Mouse (Mus musculus): Measurements from ENCODE around the gene Dab1.

The Dab1 gene

DNA sequence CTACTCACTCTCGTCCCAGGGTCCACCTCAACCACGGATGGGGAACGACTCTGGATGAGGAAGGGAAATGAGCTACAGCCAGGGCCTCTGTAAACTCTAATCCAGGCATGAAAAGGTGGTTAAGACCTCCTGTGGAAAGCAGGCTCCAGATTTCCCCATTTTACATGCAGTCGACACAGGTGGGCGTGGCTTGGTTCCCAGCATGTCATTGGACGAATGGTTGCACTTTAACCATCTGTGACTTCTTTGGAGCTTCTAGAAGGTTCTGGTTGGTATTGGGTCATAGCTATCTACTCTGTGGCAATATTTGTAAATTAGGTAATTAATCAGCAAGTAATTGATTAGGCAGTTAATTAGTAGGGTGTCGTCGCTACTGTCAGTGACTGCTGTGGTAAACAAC, 752.0 kb downstream of the Dab1 start:
- DNase-seq (ENCODE audit: low spot score), result no peak

DNA sequence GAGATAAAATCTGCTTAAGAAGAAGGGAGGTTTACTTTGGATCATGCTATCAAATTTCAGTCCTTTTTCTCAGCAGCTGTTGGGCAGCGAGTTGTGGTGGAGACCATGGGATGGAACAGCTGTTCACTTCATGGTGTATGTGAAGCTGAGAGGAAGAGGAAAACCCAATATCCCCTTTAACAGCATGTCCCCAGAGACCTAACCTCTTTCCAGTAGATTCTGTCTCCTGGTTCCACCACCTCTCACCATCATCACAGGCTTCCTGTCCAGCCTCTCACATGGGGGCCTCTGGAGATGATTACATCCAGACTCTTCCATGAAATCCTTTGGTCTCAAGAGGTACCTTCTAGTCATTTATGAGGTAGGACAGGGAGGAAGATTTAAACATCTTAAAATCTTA, 755.0 kb downstream of the Dab1 start:
- no peak for DNase-seq (ENCODE audit: low spot score)

- DNase-seq (ENCODE audit: low spot score), result no peak
Observed at GRCm38 (mm10) chr4:104384704-104385103, 765.5 kb downstream of the Dab1 start.

DNA sequence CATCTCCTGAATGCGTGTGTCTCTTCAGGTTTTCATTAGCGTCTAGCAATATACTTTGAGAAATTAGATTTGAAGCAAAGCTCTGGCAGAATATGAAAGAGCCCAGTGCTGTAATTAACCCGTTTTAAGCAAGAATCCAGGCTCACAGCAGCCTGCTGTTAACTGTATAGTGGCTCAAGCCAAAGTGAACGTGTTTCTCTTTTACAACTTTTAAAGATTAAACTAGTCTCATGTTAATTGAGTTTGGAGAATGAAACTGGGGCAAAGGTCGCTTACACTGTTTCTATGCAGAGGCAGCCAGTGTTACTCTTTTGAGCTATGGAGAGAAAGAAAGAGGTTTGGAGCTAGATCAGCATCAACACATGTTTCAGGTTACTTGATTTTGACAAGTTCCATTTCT, 766.1 kb downstream of the Dab1 start:
- DNase-seq (ENCODE audit: low spot score), result no peak

DNA sequence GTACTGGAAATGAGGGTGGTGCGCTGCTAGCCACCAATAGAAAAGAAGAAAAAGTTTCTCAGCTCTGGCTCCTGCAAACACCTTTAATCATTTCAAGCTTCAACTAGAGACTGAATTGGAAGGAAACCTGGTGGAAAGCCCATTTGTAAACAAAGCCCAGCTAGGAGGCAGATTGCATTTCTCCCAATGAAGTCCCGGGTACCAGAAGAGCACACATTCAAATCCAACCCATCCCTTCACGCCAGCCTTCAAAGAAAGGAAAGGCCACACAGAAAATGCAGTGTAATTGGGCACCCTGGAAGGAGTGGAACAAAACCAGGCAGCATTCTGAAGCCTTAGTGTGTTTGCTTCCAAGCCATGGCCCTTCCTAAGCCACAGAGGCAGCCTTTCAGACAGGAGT, 776.4 kb downstream of the Dab1 start:
- no peak for DNase-seq (ENCODE audit: low spot score)

DNA sequence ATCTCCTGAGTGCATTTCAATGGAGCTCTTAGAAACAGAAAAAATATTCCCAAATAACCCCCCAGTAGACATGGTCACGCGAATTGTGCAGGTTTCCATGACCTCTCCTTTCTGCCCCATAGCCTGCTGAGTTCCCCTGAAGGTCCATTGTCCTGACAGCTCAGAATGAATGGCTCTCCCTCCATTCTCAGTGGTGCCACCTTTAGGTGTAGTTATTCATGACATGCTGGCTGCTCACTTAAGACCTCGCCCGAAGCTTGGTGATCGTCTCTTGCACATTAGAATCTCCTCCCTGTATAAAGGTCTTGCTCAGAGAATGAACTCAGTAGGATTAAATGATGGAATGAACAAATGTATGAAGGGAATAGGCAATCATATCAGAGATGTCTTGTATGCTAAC, 776.9 kb downstream of the Dab1 start:
- no peak for DNase-seq (ENCODE audit: low spot score)

DNA sequence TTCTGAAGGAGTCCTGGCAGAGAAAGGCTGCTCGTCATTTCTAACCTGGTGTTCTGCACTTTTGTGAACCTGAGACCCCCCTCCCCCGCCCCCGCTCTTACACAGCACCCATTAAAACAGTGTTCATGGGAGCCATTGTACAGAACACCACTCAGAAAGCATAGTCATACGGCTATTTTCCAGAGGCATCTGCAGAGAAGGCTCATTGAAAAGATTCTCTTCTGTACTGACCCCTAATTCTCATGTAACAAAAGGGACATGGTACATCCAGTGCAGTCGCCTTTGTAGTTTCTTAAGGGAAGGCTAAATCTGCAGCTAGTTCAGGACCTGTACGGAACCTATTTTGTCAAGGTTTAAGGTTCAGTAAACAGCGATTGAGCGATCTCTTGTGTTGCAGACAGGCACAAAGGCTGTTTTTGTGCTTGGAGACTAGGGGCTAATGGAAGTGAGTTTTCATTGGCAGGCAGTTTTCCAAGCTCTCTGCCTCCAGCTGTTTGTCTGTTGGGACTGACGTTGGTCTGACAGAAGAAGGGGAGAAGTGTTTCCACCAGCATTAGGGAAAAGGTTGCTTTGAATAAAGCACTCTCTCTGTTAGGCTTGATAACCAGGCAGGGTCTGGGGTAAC, 780.1 kb downstream of the Dab1 start:
- no peak for DNase-seq (ENCODE audit: low spot score)

GRCm38 (mm10) chr4:104404099-104404498, 784.9 kb downstream of the Dab1 start:
- DNase-seq (ENCODE audit: low spot score), result no peak

DNA sequence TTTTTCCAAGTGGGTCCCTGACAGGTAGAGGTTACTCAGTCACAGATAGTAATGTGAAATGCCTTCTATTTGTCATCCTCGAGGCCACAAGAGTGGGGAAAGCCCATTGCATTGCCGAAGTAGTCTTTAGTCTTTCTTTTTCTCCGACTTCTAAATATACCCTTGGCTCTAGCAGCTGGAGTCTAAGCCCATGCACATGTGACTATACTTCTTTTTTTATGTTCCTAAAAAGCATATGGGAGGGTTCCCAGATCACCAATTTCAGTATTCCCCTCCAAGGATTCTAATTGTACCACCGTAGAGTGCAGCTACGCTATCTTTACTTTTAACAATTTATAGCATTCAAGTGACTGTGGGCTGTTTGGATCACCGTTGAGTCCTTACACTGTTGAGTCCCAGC, 791.8 kb downstream of the Dab1 start:
- DNase-seq (ENCODE audit: low spot score), result no peak

DNA sequence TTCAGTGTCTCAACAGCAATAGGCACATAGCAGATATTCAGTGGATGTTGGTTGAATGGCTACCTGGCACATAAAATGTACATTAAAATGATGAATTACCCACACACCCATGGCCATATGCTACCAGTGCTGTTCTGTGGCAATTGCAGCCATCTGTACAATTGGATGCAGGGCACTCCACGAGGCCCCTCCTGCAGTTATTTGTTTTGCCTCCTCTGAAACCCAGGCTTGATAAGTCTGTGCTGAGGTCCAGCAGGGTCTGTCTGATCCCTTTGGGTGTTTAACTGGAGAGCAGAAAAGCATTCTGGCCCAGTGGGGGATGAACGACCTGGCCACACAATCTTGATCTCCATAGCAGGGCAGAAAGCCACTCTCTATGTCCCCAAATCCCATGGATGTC, 796.3 kb downstream of the Dab1 start:
- DNase-seq (ENCODE audit: low spot score), result no peak

DNA sequence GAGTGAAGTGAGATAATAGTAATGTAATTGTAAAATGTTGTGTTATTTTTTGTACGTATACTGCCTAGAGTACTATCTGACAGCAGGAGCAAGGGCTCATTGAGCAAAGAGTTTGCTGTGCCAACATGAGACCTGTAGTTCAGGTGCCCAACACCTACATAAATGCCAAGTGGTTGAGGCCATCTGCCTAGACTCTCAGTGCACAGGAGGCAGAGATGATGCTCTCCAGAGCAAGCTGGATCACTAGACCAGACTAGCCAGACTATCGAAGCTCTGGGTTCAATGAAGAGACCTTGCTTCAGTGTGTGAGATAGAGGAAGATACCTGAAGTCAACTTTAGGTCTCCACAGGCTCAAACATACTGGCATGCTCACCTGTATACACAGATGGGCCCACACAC, 799.2 kb downstream of the Dab1 start:
- no peak for DNase-seq (ENCODE audit: low spot score)

DNA sequence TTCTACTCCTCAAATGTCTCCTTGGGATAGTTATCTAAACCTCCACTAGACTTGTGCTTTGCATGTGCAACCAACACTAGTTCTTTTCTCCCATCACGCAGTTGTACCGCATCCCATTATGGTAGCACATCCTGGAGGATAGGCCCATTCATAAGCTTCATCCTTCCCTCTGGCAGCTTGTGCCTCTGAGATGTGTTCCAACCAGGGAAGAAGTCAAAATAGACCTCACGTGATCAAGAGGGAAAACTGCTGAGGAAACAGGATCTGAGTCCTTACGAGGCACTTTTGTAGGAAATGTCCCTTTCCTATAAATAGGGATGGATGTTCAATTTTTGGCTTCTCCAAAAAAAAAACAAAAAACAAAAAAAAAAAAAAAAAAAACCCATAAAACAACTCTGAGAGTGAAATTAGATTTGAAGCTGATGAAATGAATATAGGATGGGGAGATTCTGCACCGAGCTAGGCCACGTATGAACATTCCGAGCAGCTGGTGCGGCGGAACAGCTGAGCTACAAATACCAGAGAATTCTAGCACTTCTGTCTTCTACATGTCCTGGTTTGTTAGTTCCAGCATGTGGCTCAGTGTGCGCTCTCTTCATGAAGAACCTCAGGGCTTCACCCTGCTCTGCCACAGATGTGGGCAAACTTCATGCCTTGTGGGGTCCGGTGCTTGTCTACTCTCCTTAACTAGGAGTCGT, 802.0 kb downstream of the Dab1 start:
- DNase-seq (ENCODE audit: low spot score), result no peak

GRCm38 (mm10) chr4:104429127-104429526, 810.0 kb downstream of the Dab1 start:
- DNase-seq (ENCODE audit: low spot score), result no peak

DNA sequence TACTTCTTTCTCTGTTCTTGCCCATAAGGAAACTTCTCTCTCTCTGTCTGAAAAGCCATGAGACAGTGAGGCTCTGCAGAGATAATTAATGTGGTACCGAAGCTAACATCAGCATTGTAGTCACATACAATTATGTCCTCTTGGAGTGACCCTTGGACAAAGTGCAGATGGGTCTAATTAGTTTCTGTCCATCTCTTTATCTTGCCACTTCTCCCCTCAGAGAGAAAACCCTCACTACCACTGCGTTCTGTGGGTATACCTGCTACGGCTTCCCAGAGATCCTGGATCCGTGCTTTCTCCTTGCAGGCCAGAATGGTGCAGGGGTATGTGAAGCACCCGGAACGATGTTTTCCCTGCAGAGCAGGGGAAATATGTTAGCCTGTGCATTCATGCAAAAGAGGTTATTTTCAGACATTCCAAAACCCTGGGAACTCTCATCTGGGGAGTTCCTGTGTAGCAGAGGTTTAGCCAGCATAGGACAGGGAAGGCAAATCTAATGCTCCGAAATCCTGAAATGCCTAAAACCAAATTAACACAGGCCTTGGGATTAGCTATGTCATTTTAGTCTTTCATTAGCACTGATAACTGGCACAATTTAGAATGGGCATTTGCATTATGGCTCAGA, 812.2 kb downstream of the Dab1 start:
- DNase-seq (ENCODE audit: low spot score), result no peak

DNA sequence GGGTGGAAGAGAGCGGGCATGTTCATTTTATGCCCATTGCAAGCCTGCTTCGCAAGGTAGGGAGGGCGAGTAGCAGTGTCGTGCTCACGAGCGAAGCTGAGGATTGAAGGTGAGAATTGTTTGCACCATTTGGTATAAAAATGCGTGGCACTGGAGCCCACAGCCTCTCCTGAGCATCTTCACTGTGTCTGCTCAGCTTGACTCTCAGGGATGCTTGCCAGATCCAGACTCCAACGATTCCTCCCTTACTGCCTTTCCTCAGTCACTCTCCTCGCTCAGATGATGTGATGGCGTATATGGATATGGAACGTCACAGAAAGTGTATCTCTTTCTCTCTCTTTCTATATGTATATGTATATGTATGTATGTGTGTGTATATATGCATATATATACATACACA, 813.0 kb downstream of the Dab1 start:
- no peak for DNase-seq (ENCODE audit: low spot score)

DNA sequence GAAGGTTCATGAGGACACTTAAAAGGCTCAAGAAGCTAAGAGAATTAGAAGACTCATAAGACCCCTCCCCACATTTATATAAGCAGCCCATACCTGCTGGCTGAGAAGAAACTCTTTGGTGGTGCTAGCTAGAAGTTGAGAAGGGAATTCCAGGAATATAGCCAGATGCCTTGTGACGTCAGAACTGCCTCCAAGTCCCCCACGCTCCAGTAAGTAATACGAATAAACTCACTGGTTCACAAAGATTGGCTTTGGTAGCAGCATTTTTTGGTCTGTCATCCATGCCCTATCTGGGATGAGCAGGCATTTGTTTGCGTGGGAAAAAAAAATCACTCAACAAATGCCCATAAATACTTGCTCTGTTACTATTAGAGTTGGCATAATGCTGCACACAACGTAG, 816.6 kb downstream of the Dab1 start:
- DNase-seq (ENCODE audit: low spot score), result no peak

GRCm38 (mm10) chr4:104436411-104436810, 817.3 kb downstream of the Dab1 start:
- DNase-seq (ENCODE audit: low spot score), result no peak

DNA sequence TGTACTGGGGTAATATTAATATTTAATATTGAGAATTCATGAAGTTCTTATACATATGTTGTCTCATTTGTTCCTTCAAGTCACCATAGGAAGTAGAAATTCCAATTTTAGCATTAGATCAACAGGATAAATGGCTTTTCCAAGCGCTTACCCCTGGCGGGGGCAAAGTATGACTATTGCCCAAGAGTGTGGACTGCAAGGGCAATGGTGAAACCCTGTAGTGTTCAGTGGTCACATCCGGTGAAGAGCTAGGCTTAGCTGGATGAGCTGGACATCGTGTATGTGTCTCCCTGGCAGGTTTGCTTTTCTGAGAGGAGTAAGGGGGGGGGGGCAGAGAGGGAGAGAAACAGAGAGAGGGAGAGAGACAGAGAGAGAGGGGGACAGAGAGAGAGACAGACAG, 819.6 kb downstream of the Dab1 start:
- DNase-seq (ENCODE audit: low spot score), result no peak

- DNase-seq (ENCODE audit: low spot score), result no peak
Observed at GRCm38 (mm10) chr4:104439641-104440040, 820.5 kb downstream of the Dab1 start.

DNA sequence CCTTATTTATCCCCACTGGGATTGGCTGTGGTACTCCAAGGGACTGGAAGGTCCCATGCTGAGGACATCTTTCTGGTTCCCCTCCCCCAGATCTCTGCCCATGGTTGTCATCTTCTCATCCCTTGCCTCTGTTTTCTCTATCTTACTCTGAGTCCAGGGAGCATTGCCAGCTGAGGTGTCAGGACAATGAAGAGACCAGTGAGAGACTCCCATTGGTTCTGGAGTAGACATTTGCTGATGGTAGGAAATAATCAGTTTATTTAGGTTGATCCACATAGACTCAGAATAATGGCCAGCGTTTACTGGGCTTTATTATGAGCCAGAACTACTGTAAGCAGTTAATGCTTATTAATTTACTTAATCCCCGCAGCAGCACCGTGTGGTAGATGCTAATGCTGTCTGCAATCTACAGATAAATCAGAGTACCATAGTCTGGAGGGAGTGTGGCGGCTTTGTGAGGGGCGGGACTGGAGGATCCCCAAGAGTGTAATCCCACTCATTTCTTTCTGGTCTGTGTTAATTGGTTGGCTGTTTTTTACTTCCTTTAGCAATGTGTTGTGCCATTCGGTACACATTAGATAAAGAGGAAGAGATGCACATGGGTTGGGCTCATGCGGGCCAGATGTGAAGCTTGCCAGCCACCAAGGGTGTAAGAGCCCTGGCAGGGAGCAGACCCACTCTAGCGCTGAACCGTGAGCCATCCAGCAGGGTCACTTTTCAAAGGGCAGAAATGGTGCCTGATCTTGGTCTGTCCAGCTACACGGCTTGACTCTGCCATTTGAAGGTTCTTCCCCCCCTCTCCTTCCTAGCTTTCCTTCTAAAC, 824.0 kb downstream of the Dab1 start:
- no peak for DNase-seq (ENCODE audit: low spot score)

DNA sequence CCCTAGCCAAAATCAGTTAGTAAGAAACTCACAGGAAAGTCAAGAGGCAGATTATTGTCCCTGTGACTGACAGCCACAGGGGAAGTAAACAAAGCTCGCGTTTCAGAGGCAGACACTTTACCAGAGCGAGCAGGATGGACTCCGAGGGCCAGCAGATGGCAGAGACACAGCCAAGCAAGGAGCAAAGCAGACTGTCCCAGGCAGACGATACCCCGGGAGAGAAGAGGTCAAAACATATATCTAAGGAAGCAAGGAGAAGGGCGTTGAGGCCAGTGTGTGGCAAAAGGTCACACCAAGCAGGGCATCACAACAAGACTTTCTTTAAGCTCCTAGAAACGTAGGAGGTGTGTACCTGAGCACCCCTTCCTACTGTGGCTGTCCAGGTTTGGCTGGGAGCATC, 824.6 kb downstream of the Dab1 start:
- DNase-seq (ENCODE audit: low spot score), result no peak

DNA sequence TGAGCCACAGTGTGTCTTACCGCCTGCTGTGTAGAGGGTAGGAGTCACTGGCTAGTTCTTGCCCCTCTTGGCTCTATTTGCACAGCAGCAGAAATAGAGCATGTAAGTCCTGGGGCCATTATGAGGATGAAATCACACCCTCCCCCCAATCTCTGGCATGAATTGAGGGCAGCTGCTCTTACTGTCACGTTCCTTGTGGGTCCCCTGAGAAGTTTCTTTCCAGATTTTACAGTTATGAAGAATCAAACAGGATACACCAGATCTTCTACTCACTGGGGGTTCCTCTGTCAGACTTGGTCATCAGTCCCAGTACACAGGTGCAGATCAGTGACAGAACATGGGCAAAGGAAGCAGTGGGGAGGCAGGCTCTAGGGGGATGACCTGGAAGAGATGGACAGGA, 825.8 kb downstream of the Dab1 start:
- DNase-seq (ENCODE audit: low spot score), result no peak

GRCm38 (mm10) chr4:104448199-104448598, 829.0 kb downstream of the Dab1 start:
- DNase-seq (ENCODE audit: low spot score), result no peak
